Mouse (Mus musculus) intestine, embryonic 15.5 days (tissue): ENCODE measurements around the gene Muc5b. TPM values are rescaled to one million over a fixed set of nuclear protein-coding genes. Genes with fewer than 3 reads are reported as not detected.

Source experiments
- ATAC-seq: fragments of 200-750 bp; cut with Nextera tagmentation; 2 replicates; pipeline ENCODE4 v1.8.0; 2017; ENCODE audit warnings: moderate TSS enrichment, moderate library complexity
- H3K27ac ChIP-seq: fragments of 300-500 bp; sonication (generic); 2 replicates; pipeline ENCODE4 v1.5.1; 2015; ENCODE audit warnings: mild to moderate bottlenecking, inconsistent platforms
- H3K27me3 ChIP-seq: fragments of 300-500 bp; sonication (generic); replicated peaks from 2 replicates; pipeline ENCODE4 v1.6.1; 2015; ENCODE audit warnings: inconsistent platforms
- H3K36me3 ChIP-seq: fragments of 300-500 bp; sonication (generic); 2 replicates; pipeline ENCODE4 v1.6.1; 2015; ENCODE audit warnings: inconsistent platforms
- H3K4me1 ChIP-seq: fragments of 300-500 bp; sonication (generic); replicated peaks from 2 replicates; pipeline ENCODE4 v1.6.1; 2015; ENCODE audit warnings: inconsistent platforms
- H3K4me2 ChIP-seq: fragments of 300-500 bp; sonication (generic); replicated peaks from 2 replicates; pipeline ENCODE4 v1.6.1; 2015; ENCODE audit warnings: mild to moderate bottlenecking, inconsistent platforms
- H3K4me3 ChIP-seq: fragments of 300-500 bp; sonication (generic); replicated peaks from 2 replicates; pipeline ENCODE4 v1.5.1; 2015; ENCODE audit warnings: inconsistent platforms
- H3K9ac ChIP-seq: fragments of 300-500 bp; sonication (generic); 2 replicates; pipeline ENCODE4 v1.6.1; 2015; ENCODE audit warnings: inconsistent platforms
- H3K9me3 ChIP-seq: fragments of 300-500 bp; sonication (generic); 2 replicates; pipeline ENCODE4 v1.6.1; 2016; ENCODE audit warnings: inconsistent platforms
- WGBS: fragments of 180-500 bp; shearing (Covaris S2); methylation state at CpG from one replicate; pipeline ENCODE4 v1.1.7; 2015; 5-methylcytosine and 5-hydroxymethylcytosine counted together
- polyA plus RNA-seq: library from polyadenylated mRNA; unstranded; fragments of >200 nt; fragmentation: Nextera tagmentation; extraction: Ambion mirVana; gene quantifications from 2 replicates; pipeline ENCODE4 v1.2.1, GENCODE M21; 2015

The Muc5b gene
- polyA plus RNA-seq, 1 experiment from 2014 or later = 0.01 TPM

DNA sequence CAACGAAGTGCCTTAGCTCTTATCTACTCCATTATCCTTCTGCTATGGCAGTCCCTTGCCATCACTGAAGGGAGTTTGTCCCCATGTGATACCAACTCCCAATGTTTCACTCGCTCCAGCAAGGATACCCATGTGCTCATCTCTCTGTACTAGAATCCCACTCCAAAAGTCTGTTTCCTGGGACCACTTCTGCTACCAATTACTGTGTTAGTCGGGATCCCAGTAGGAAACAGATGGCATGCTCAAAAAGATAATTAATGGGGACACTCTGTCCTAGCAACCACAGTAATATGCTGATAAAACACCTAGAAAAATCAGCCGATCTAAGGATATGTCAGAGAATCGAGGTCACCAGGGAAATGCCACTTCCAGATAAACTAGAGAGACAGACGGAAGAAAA, 69.7 kb downstream of the Muc5b start:
- WGBS = 75% methylated on average over 6 of the region's 6 CpGs
- Histone ChIP-seq H3K4me1 (no peaks in the 10 kb centered on the region), H3K27ac (no peak overlapping the region), H3K4me2 (no peak overlapping the region), H3K4me3 (no peak overlapping the region), H3K9ac (no peak overlapping the region), H3K27me3 (peaks cover 12% of the 10 kb centered on the region), H3K36me3 (no peaks in the 10 kb centered on the region), H3K9me3 (no peaks in the 10 kb centered on the region)
- ATAC-seq = no peak

DNA sequence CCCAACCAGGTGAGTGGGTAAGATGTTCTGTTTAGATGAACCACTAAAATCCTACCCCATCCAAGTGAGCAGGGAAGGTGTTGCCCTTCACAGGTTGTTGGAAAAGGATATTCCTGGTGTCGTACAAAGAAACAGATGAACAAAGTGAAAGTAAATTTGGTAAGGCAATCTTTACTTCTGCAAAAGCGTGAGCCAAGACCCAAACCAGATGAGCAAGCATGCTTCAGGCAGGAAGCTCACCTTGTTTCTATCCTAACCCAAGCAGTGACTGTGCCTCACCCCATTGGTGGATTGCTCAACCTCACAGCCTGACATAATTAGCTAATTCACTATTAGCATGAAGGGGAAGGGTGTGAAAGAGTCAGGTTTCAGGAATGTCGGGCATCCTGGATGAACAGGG, 72.4 kb downstream of the Muc5b start:
- WGBS = 57% methylated on average over 3 of the region's 3 CpGs
- H3K4me2 ChIP-seq = no peak overlapping the region
- H3K4me1 ChIP-seq = no peaks in the 10 kb centered on the region
- ATAC-seq = no peak
- H3K9ac ChIP-seq = no peak overlapping the region
- H3K36me3 ChIP-seq = no peaks in the 10 kb centered on the region
- no peak overlapping the region for H3K27ac ChIP-seq
- peaks cover 15% of the 10 kb centered on the region for H3K27me3 ChIP-seq
- H3K4me3 ChIP-seq = no peak overlapping the region
- H3K9me3 ChIP-seq = no peaks in the 10 kb centered on the region

DNA sequence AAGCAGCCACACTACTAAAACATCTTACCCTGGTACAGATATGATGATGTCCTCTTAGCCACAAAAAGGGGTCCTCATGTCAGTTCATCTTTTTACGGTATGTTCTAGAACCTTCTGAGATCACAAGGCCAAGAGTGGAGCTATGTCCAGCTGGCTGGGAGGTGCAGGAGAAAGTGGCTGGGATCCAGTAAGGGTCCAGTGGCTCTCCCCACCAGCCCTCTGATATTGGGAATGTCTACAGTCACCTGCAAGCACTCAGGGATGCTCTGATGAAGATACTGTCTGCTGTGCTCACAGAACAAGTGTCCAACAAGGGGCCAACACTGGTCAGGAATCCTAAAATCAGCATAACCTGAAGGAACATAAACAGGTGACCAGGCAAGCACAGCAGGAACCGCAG, 79.5 kb downstream of the Muc5b start, which contains the start of gene Tollip:
Gene Tollip (minus strand): TSS at position 101 of the 400 bp plus-strand sequence.
- H3K4me3 ChIP-seq = no peak within 1 kb of the TSS
- H3K9ac ChIP-seq = no peak within 1 kb of the TSS
- no peaks in the 10 kb centered on the region for H3K9me3 ChIP-seq
- H3K4me1 ChIP-seq = no peaks in the 10 kb centered on the region
- H3K4me2 ChIP-seq = no peak within 1 kb of the TSS
- H3K36me3 ChIP-seq = no peaks in the 10 kb centered on the region
- no peak within 1 kb of the TSS for H3K27ac ChIP-seq
- peaks cover 3% of the 10 kb centered on the region; the same call in 1 of the 2 replicates for H3K27me3 ChIP-seq
- WGBS = 87% methylated on average over 2 of the region's 2 CpGs
- ATAC-seq = no peak

Other genes with a start within 250 kb of the Muc5b start
- gene Muc6, start 183.8 kb upstream of the Muc5b start, polyA plus RNA-seq = 0.21 and 0.24 TPM in 2 replicates
- gene Muc2, start 148.7 kb upstream of the Muc5b start, polyA plus RNA-seq = 9.4 and 16.7 TPM in 2 replicates
- 0.03 TPM in 1 of 2 replicates, not detected in the other for gene Muc5ac, start 50.1 kb upstream of the Muc5b start, polyA plus RNA-seq
- gene Tollip, start 79.4 kb downstream of the Muc5b start, polyA plus RNA-seq = 43.9 and 46.2 TPM in 2 replicates
- 1.3 and 1.8 TPM in 2 replicates for gene Brsk2, start 110.7 kb downstream of the Muc5b start, polyA plus RNA-seq
- gene Mob2, start 222.0 kb downstream of the Muc5b start, polyA plus RNA-seq = 57.8 and 61.8 TPM in 2 replicates